Mouse (Mus musculus) gastrocnemius, postnatal 36 days (tissue): ENCODE measurements around the gene Sema6c. TPM values are rescaled to one million over a fixed set of nuclear protein-coding genes. Genes with fewer than 3 reads are reported as not detected.

Experiments
- DNase-seq, 2 experiments: peaks; one replicate each; pipeline ENCODE4 v3.0.0; 2022
- intact Hi-C: fragments of 180-260 bp; cut with DNase I; formaldehyde crosslinking; loops from one replicate; pipeline ENCODE4 v1.15.1; 2025
- total RNA-seq, 2 experiments: library from RNA; stranded (reverse); gene quantifications; 2 replicates each; pipeline ENCODE4 v1.2.3; 2021

Gene Sema6c
- total RNA-seq, 2 experiments from 2014 or later, result 96.3 to 98.2 TPM

DNA sequence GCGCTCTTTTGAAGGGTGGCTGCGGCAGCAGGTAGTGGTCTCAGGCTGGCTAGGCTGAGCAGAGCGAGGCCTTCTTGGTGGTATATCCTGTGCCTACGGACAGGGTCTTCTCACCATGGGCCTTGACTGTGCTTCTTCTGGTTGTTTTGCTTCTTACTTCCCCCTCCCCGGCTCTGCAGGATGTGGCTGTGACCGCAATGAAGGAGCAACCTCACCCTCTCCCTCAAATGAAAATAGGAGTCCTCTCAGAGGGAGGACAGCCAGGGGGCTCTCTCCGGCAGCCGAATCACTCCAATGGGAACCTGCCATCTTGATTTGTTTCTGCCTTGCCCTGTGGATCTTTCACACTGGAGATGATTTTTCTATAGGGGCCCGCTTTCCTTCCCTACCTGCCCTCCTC, 18.8 kb upstream of the Sema6c start:
- intact Hi-C loops, result loop anchor here (5.0 kb wide), 2 partner anchors 76 to 121 kb away; partner anchors contain the start of gene Gabpb2
- no peak for DNase-seq

DNA sequence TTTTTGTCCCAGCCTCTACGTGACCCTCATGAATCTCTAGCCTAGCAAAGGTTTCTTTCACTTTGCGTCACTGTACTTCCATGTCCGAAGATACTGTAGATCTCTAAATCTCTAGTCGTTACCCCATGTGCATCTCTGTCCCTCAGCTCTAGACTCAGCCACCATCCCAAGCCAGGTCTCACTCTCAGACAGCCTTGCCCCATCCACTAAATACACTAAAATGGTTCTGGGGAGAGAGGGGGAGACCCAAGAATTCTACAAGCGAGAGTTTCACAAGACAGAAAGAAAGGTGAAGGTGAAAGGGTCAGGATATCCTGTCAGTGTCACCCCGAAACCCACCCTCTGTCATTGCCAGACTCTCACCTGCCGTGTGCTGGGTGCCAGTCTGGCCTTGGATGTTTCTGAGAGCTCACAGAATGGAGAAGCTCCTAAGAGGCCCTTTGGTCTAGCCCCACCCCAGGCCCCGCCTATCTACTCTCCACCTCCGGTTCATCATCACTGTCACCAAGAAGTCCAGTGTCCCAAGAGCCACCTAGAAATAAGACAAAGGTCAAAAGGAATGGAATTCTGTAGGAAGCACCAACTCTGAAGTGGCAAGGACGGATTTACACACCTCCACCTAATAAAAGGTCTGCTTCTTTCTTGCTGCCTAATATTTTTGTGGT, 18.2 kb upstream of the Sema6c start, which contains the start of gene Tnfaip8l2:
Tnfaip8l2 (minus strand) TSS at position 409 of the 665 bp plus-strand sequence.
- intact Hi-C loops, result loop anchor here (5.0 kb wide), 2 partner anchors 75 to 120 kb away; partner anchors contain the start of gene Gabpb2
- DNase-seq, result peak in 1 of 2 experiments; percentile 16

DNA sequence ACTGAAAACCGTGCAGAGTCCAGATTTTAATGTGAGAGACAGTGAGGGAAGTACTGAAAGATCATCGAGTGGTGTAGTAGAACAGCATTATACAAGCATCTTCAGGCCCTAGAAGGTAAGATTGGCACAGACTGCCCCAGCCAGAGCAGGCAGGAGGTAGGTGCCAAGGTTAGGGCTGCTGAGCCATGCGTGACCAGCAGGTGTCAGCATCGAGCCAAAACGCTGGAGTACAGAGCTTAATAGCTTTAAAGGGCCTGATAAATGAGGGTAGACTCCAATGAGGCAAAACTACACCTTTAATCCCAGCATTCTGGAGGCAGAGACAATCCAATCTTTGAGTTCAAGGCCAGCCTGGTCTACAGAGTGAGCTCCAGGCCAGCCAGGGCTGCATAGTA, 17.6 kb upstream of the Sema6c start:
- DNase-seq, result peak; percentile 83 to 90
- intact Hi-C loops, result loop anchor here (5.0 kb wide), 2 partner anchors 75 to 120 kb away; partner anchors contain the start of gene Gabpb2

DNA sequence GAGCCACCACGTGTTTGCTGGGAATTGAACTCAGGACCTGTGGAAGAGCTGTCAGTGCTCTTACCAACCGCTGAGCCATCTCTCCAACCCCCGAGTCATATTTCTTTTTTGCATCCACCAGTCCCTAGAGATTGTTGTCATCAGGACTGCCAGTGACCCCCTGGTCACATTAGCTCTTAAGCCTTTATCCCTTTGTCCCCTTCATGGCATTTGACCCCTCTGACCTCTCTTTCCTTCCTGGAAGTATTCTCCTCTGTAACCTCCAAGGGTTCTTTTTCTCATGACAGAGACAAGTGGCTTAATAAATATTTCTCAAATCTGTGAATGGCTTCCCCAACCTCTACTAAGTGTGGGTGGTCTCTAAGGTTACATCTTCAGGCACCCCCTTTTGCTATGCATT, 12.3 kb upstream of the Sema6c start:
- intact Hi-C loops, result loop anchor here (5.0 kb wide), 1 partner anchor 96 kb away; no protein-coding TSS in a partner anchor
- DNase-seq, result no peak

DNA sequence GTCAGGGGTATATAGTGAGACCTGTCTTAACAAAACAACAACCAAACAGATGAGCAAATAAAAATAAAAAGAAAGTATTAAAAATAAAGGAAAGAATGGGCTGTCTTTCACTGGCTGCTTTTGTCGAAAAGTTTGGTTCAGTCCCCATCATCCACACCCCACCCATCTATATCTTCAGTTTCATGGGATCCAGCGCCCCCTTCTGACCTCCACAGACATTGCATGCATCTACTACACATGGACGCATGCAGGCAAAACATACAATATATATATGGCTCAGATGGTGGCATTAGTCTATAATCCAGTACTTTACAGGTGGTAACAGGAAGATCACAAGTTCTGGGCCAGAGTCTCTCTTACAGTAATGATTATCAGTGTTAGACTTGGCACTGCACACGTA, 6.4 kb upstream of the Sema6c start:
- intact Hi-C loops, result no loop called here
- DNase-seq, result no peak

DNA sequence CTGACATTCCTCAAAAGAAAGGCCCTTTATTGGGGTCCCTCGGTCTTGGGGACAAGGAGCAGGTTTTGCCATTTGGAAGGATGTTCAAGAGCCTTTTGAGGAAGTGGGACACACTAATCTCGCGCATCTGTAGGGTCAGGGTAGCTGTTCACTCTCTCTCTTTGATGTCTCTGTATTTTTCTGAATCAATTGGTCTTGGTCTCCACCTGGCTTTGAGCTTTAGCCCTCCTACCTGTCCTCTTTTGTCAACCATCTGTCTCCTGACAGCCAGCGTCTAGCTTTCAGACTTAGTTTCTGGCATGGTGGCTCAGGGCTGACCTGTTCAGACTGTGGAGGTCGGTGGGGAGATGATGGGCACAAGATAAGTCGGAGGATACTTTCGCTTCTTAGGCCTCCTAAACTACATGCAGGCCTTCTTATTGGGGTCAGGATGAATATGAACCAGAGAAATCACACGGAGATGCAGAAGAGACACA, 708 bp upstream of the Sema6c start:
- intact Hi-C loops, result no loop called here
- no peak for DNase-seq

DNA sequence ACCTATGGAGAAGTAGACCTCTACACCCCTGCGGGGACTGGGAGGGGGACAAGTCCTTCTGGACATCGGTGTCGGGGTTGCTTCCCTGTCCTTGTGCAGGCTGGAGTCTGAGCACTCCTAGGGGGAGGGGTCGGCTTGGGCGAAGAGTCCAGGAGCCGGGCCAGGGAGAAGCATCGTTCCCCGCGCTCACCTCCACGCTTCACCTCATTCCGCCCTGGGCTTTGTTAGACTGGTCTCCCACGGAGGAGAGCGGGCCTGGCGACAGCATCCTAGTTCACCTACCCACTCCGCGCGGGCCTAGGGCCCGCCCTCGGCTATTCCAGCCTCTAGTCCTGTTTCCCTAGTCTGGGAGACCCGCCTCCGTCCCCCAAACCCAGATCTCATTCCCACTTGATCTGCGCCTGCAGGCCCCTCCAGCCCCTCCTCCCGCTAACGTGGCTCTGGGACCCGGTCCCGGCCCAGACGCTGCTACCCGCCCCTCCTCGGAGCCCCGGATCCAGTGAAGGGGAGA, 839 bp downstream of the Sema6c start:
- intact Hi-C loops, result no loop called here

DNA sequence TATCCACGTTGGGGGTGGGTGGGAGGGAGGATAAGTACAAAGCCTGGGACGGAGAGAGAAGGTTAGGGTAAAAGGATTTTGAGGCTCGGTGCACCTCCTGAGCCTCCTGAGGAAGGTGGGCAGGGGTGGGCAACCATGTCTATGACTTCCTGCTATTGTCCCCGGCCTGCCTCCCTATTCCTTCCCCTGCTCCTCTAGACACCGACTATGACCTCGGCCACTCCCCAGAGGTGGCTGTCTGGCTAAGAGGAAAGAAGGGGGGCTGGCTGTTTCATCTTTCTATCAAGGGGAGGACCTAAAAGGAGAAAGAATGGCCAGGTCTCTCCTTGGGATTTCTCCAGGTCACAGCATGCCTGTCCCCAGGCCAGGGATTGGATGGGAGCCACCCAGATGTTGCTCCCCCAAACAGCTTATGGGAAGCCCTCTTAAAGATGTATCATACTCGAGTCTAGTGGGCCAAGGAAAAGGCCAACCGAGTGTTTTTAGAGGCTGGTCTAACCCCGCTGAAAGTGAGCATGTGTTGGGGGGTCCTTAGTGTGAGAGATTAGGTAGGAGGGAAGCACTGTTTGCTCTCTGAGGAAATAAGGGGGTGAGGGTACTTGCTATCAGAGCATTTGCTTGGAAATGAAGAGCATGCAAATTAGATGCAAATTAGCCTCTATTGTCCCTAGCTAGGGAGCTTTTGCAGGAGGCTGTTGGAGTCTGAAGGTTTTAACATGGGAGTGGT, 1.5 kb downstream of the Sema6c start:
- intact Hi-C loops, result no loop called here
- no peak for DNase-seq

More for the DNA sequence above, 839 bp downstream of the Sema6c start:
- DNase-seq, result no peak

DNA sequence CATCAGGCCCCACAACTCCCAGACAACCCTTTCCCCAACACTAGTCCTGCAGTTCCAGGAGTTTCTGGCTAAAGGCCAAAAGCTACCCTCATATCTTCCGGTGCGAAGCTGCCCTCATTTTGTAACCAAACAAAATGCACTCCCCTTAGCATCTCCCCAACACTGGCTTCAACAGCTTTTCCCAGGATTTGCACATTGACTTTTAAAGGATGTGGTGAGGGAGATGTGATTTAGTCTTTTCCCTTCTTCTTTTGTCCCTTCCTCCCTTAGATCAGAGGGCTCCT, 2.0 kb downstream of the Sema6c start:
- DNase-seq, result no peak
- intact Hi-C loops, result no loop called here

DNA sequence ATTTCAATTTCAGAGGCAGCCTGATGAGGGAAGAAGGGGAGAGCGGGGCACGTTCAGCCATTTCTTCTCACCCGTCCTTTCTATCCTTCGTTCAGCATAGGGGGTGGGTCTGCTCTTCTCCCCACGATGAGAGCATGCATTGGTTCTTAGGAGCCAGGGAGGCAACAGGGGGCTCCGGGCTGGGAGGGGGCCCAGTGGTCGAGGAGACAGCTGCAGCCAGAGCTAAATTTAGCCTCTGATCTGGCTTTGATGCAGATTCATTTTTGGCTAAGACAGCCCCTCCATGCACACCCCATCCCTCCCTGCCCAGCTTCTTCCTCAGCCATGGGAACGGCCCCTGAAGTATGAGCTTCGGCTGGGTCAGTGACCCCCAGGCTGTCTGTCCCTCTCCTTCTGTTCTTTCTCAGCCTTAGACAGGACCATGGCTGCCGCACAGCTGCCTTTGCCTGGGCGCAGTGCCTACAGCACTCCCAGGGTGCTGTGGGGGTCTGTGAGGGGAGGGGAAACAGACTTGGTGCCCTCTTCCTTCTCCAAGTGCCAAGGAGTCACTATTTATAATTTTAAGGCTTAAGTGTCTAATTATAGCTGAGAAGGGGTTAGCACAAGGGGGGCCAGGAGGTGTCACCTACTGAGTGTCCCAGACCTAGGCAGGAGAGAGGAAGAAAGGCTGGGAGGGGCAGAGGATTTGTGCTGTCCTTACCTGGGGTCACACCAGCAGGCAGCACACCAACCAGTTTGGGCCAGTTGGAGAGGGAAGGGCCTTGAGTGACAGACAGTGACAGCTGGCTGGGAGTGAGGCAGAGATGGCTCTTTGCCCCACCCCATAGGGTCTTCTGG, 3.4 kb downstream of the Sema6c start:
- intact Hi-C loops, result no loop called here
- peak; percentile 61 to 72 for DNase-seq

DNA sequence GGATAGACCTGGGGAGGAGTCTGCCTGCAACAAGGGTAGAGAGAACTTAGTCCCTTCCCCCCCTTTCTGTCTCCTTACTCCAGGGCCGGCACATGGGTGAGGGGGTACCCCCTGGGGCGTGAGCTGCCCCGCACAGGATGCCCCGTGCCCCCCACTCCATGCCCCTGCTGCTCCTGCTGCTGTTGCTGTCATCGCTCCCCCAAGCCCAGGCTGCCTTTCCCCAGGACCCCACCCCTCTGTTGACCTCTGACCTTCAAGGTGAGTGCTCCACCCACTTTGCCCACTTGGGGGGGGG, 3.9 kb downstream of the Sema6c start:
- intact Hi-C loops, result no loop called here

DNA sequence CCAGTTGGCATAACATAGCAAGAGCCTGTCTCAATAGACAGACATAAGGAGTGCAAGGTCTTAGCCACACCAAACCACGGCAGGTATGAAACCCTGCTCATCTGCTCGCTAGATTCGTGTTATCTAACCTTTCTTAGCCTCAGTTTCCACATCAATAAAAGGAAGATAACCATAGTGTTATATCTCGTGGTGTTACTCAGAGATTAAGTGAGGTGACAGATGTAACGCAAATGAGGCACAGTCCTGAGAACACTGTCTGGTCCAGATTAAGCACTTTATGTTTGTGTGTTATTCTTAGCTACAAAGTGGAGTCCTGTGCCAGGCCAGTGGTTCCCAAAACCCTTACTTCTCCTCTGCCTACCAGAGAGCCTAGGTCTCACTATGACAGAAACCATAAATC, 4.6 kb downstream of the Sema6c start:
- intact Hi-C loops, result no loop called here

More for the DNA sequence above, 3.9 kb downstream of the Sema6c start:
- no peak for DNase-seq

DNA sequence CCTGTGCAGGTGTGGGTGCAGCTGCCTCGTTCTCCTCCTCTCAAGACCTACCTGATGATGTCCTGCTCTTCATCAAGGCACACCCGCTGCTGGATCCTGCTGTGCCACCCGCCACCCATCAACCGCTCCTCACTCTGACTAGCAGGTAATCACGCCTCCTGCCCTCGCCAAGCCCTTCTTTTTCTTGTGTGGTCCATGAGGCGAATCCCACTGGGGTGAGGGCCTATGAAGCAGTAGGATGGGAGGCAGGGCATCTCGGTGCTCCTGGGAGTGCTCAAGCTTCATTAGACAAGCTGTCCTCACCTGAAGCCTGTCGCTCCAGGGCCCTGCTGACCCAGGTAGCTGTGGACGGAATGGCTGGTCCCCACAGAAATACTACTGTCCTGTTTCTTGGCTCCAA, 9.7 kb downstream of the Sema6c start:
- intact Hi-C loops, result loop anchor here (5.0 kb wide), 1 partner anchor 33 kb away; no protein-coding TSS in a partner anchor
- no peak for DNase-seq

More for the DNA sequence above, 4.6 kb downstream of the Sema6c start:
- no peak for DNase-seq

DNA sequence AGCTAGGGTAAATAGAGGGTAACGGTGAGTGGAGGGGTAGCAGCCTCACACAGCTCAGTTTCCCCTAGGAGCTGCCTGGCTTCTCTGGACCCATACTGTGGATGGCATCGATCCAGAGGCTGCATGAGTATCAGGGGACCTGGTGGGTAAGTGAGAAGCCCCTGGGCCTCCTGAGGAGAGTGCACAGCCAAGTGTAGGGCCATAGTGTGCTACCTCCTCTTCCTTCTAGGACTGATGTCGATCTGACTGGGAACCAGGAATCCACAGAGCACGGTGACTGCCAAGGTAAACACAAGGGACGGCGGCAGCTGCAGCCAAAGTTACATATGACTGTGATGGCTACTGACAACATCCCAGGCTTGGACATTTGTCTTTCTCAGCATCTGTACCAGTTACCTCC, 10.8 kb downstream of the Sema6c start:
- intact Hi-C loops, result loop anchor here (5.0 kb wide), 1 partner anchor 34 kb away; no protein-coding TSS in a partner anchor

DNA sequence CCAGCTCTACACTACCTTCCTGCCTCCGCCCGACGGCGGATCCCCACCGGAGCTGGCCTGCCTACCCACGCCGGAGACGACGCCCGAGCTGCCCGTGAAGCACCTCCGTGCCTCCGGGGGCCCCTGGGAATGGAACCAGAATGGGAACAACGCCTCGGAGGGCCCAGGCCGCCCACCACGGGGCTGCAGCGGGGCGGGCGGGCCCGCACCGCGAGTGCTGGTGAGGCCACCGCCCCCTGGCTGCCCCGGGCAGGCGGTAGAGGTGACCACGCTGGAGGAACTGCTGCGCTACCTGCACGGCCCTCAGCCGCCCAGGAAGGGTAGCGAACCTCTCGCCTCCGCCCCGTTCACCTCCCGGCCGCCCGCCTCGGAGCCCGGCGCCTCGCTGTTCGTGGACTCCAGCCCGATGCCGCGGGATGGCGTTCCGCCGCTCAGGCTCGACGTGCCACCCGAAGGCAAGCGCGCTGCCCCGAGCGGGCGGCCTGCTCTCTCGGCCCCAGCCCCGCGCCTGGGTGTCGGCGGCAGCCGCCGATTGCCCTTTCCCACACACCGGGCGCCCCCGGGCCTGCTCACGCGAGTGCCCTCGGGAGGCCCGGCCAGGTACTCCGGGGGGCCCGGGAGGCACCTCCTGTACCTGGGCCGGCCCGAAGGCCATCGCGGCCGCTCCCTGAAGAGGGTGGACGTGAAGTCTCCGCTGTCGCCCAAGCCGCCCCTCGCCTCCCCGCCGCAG, 12.4 kb downstream of the Sema6c start:
- intact Hi-C loops, result loop anchor here (5.0 kb wide), 1 partner anchor 35 kb away; no protein-coding TSS in a partner anchor
- no peak for DNase-seq

More for the DNA sequence above, 10.8 kb downstream of the Sema6c start:
- DNase-seq, result no peak

DNA sequence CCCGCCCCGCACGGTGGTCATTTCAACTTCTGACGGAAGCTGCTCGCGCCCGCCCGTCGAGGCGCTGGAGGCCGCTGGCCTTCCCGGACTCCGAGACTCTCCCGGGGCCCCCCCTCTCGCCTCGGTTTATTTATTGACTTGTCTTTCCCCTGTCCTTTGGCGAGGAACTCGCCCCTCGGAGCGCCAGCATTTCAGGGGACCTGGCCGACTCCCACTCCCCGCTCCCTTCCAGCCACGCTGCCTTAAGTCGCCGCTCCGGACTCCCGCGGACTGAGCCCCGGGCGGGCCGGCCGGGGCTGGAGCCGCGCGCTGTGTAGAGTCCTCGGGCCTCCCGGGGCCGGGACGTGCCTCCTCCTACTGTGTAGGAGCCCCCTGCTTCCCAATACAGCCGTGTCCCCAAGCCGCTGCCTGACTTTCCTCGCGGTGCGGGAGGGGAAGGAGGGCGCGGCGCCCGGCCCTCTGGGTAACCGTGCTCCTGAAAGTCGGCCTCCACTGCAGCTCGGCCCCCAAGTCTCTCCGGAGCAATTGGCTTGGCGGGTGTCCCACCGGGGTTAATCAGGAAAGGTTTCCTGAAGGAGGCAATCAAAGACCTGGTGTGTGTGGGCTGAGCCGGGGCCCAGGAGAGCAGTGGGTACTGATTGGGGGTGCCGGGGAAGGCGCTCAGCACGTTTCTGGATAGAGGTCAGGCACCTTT, 13.1 kb downstream of the Sema6c start:
- intact Hi-C loops, result loop anchor here (5.0 kb wide), 1 partner anchor 36 kb away; no protein-coding TSS in a partner anchor
- DNase-seq, result no peak

DNA sequence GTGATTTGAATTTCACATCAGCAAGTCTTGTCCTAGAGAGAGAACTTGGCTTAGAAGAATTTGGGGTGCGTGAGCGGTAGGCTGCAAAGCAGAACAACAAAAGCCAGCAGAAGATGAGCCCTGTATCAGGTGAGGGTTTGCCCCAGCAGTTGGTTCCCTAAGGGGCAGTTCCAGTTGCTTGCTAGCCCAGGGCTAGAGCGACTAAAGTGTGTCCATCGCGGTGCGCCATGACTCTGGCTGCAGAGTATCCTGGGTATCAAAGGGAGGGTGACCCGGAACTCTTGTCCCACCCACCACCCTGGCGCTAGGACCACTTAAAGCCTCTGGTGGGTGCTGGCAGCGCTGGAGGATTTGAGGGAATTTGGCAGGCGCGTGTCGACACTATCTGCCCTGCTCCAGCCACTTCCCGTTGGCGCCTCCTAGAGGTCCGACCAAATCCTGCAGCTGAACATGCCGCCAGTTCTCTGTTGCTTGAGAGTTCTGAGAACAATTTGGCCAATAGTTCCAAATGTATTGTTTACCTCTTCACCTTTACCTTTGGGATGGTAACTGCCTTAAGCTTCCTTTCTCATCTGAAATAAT, 13.8 kb downstream of the Sema6c start:
- intact Hi-C loops, result loop anchor here (5.0 kb wide), 1 partner anchor 37 kb away; no protein-coding TSS in a partner anchor
- peak; percentile 85 to 87 for DNase-seq

DNA sequence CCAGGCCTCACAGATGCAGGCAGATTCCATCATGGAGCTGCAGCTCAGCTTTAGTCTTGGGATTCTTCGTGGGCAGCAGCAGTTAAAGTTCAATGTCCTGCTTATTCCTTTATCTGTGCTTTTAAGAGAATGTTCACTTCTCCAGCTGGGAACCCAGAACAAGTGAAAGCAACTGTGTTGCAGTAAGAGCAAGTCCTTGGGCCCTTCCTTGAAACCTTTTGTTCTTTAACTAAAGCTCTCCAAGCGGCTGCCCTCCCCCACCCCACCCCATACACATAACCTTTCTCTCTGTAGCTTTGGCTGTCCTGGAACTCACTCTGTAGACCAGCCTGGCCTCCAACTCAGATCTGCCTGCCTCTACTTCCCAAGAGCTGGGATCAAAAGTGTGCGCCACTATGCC, 16.2 kb downstream of the Sema6c start:
- intact Hi-C loops, result no loop called here
- DNase-seq, result no peak

DNA sequence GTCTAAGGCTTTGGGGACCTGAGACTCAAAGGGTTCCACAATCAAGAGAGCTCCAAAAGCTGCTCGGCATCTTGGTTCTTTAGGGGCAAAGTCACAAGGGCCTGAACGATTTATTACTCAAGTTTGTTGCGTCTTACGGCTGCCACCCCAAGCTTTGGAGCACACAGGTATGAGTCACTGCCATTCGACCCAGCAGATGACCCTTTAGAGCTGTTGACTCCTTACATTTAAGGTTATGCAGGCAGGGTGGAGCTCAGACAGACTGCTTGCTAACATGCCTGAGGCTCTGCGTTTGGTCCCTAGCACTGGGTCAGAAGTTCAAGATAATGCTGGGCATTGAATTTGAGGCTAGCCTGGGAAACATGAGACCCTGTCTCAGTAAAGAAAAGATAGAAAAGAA, 17.3 kb downstream of the Sema6c start:
- intact Hi-C loops, result no loop called here
- no peak for DNase-seq
